Mouse (Mus musculus) regulatory T cell (primary cell): ENCODE data around the gene Pan2.
"Not testable (repeated sequence)": the region's sequence is repeated elsewhere in the genome, so short reads cannot be mapped to it uniquely, and the experiment has no call there.

Experiments used
- in situ Hi-C: fragments of 300-600 bp; cut with MboI, MseI; formaldehyde crosslinking; loops from one replicate; pipeline ENCODE4 v1.15.1; 2025; ENCODE audit warnings: high pct_unique_total_duplicates

The Pan2 gene

GRCm38 (mm10) chr10:128283604-128284579, 19.2 kb upstream of the Pan2 start:
- in situ Hi-C loops: no loop called here

GRCm38 (mm10) chr10:128290594-128290993, 12.5 kb upstream of the Pan2 start:
- in situ Hi-C loops: not testable (repeated sequence)

- in situ Hi-C loops: loop anchor here (5.0 kb wide), 1 partner anchor 1024 kb away; no protein-coding TSS in a partner anchor
Measured at GRCm38 (mm10) chr10:128296370-128297090, 6.6 kb upstream of the Pan2 start.

DNA sequence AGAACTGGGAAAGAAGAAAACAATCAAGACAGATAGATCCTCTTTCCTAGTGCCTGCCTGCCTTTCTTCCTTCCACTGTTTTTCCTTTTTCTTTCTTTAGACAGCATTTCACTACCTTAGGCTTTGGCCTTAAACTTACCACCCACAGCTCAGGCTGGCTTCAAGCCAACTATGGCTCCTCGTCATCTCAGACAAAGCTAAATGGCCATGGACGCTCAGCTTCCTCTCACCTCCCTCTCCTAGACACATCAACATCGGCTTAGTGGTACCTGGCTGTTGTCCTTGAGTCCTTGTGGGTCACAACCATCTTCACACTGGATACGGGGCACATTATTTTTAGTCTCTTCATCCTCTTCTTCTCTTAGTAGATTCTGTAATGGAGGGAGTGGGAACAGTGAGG, 5.9 kb upstream of the Pan2 start:
- in situ Hi-C loops: loop anchor here (5.0 kb wide), 1 partner anchor 1025 kb away; no protein-coding TSS in a partner anchor

DNA sequence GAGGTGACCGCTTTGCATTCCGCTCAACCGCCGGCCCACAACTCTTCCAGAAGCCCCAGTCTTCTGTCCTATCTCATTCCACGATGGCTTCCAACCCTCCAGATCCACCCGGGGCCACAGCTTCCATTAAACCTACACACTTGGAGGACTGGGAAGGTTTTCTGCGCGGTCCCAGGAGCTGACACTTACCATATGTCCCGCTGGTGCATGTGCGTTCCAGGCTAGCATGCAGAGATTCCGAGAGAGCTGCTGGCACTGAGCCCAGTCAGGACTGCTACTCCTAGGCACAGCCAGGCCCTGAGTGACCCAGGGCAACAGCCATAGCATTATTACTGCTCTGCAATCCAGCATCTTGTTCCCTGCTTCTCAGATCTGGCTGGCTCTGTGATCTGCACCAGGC, 5.5 kb upstream of the Pan2 start:
- in situ Hi-C loops: loop anchor here (5.0 kb wide), 1 partner anchor 1025 kb away; no protein-coding TSS in a partner anchor

GRCm38 (mm10) chr10:128298243-128298642, 4.9 kb upstream of the Pan2 start:
- in situ Hi-C loops: loop anchor here (5.0 kb wide), 1 partner anchor 1026 kb away; no protein-coding TSS in a partner anchor

DNA sequence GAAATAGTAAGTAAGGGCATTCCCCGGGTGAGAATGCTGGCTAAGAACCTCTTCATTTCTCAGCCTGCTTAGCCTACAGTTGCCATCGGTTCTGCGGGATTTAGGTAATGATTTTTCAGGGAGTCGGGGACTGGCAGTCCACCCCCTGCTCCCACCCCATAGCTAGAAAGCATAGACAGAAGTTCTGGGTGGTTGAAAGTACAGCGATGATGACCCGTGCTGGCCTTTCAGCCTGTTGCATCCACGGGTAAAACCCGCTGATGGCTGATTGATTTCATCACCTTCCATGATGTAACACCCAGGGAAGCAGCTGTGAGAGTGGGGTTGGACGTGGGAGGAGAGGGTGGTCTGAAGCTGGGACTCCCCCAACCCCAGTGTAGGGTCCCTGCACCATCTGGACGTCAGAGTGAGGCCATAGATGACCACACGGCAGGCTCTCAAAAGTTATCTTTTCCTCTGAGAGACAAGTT, 4.4 kb upstream of the Pan2 start, which contains the start of gene Il23a:
Gene Il23a, minus strand, starts transcription at position 51 of the 470 bp plus-strand sequence.
- in situ Hi-C loops: loop anchor here (5.0 kb wide), 1 partner anchor 1026 kb away; no protein-coding TSS in a partner anchor

- in situ Hi-C loops: no loop called here
Measured at GRCm38 (mm10) chr10:128302357-128302756, 778 bp upstream of the Pan2 start.

DNA sequence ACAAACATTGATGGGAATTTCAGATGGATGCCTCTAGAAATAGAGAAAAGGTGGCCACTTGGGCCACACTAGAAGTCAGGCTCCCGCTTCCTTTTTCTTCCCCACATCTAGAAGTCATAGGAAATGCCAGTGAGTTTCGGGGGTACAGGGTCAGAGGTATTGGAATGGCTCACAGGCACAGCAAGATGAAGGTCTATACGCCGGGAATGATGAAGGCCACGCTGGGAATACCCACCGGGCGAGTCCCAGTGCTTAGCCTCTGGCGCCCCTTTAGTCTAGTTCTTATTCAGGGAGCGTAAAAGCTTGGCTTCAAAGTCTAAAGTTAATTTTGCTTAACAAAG, 380 bp upstream of the Pan2 start:
- in situ Hi-C loops: no loop called here

GRCm38 (mm10) chr10:128309654-128310053, 6.5 kb downstream of the Pan2 start:
- in situ Hi-C loops: no loop called here

DNA sequence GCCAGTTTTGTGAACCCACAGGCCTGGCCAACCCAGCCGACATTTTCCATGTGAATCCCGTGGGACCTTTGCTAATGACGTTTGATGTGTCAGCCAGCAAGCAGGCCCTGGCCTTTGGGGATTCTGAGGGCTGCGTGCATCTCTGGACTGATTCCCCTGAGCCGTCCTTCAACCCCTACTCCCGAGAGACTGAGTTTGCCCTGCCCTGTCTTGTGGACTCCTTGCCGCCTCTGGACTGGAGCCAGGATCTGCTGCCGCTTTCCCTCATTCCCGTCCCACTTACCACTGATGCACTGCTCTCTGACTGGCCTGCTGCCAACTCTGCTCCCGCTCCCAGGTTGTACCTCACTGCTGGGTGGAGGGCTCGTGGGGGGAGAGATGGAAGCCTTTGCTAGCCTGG, 7.0 kb downstream of the Pan2 start:
- in situ Hi-C loops: no loop called here

DNA sequence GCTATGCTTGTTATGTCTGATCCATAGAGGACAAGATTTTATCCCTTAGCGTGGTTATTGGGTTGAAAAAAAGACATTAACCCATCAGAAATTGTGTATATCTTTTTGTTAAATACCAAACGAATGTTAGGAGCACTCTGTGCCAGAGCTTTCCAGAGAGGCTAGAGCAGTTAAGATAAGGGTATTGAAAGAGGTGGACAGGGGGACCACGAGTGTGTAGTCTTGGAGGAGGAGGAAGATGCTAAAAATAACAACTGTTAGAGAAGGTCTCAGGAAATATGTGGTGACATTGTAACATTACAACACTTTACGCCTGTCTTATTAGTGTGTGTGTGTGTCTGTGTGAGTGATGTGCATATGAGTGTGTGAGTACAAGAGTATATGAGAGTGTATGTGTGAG, 7.8 kb downstream of the Pan2 start:
- in situ Hi-C loops: no loop called here

DNA sequence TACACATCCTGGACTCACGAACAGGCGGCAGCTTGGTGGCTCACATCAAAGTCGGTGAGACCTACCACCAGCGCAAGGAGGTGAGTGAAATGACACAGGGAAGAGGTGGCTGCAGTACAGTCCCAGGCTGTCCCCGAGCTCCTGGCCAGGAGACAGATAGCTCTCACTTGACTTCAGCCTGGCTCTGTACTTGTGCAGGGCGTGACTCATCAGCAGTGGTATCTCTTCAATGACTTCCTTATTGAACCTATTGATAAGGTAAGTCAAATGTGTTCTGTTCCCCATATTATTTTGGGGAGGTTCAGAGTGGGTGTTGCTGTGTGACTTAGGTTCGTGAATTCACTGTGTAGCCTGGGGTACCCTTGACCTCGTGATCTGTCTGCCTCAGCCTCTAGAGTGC, 12.4 kb downstream of the Pan2 start:
- in situ Hi-C loops: no loop called here

DNA sequence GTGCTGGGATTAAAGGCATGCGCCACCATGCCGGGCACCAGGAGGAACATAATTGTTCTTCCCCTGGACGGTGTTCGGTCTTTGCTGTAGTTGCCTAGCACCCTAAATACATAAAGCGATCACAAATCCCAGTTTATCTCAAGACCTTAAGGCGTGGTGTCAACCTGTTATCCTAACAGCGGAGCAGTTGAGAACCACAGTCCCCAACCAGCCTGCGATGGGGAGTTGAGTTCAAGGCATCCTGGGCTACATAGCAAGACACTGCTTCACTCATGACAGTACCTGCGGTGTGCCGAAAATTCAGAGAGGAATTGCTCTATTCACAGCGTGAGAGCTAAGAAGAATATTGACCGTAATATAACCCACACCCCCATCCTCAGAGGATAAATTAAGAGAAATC, 18.5 kb downstream of the Pan2 start:
- in situ Hi-C loops: no loop called here

DNA sequence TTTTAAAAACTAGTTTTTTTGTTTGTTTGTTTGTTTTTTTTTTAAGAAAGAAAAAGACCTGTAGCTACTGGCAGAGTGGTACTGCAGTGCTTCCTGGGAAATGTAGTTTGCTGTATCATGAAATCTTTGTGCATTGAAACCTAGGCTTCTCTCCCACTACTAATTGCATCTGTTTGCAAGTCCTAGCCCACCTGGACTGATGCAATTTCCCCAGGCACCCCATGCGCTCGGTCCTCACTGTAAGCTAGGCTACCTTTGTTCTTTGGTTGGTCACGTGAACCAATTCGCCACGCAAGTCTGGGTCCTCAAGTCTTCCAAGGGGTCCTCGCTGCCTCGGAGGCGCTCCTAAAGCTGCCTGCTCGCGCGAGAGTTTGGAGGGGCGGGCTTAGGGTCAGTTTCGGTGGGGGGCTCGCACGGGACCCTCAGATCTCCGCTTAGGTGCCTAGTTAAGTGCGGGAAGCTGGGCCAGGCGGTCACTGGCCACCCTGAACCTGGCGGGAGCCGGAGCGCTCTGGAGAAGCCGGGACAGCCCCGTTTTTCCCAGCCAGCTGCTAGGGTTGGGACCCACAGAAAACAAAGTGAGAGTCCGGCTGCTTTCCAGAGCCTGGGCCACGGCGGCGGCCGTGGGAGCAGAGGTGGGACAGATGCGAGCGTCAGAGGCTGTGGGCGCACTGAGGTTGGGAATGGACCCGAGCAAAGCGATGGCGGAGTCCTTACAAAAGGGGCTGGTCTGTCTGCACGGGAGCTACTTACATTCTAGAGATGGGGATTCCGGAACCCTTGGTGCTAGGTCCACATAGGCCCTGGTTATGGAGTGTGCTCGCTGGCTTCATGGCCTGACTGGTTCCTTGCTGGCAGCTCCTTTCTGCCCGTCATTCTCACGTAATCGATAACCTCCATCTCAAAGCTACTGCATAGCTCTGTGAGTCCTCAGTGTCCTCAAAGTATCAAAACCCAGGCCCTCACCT, 19.3 kb downstream of the Pan2 start, which contains the start of gene Cnpy2:
Gene Cnpy2, plus strand, starts transcription at position 319 of the 968 bp plus-strand sequence.
- in situ Hi-C loops: no loop called here

DNA sequence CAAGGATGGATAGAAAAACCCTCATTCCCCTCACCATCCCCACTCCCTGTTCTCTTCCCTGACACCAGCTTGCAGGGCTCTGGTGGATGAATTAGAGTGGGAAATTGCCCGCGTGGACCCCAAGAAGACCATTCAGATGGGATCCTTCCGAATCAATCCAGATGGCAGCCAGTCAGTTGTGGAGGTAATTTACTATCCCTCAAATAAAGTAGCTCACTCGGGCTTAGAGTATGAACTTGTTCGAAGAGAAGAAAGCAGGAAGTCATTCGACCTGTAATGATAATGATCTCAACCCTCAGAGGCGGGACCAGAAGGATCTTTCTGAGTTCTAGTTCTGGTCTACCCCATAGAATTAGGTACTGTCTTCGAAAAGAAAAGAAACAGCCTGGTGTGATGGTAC, 20.4 kb downstream of the Pan2 start:
- in situ Hi-C loops: no loop called here

DNA sequence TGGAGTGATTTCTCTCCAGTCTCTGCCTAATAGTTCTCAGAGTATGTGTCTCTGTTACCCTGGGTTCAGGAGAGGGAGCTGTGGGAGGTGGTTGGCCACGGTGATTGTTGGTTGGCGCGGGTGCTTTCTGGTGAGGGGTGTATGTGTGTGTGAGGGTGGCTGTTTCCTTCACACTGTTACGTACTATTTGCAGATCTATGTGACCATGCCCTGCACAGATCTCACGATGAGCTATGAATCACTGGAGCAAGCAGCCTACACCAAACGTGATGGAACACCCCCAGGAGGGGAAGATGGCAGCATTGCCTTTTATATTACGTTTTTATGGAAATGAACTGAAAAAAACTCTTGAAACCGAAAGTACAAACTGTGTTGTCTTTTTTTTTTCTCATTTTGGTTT, 23.7 kb downstream of the Pan2 start:
- in situ Hi-C loops: no loop called here

GRCm38 (mm10) chr10:128327610-128328009, 24.5 kb downstream of the Pan2 start:
- in situ Hi-C loops: no loop called here

- in situ Hi-C loops: not testable (repeated sequence)
Measured at GRCm38 (mm10) chr10:128332358-128333249, 29.5 kb downstream of the Pan2 start.

- in situ Hi-C loops: no loop called here
Measured at GRCm38 (mm10) chr10:128335582-128335981, 32.4 kb downstream of the Pan2 start.
